Mouse (Mus musculus) embryonic facial prominence, embryonic 15.5 days (tissue): ENCODE results near the gene Ccdc63. TPM values are rescaled to one million over a fixed set of nuclear protein-coding genes. Genes with fewer than 3 reads are reported as not detected.
A peak's percentile ranks its signal among the peaks of the same experiment; 100 is the strongest.

ENCODE experiments used
- ATAC-seq: fragments of 200-750 bp; cut with Nextera tagmentation; 2 replicates; pipeline ENCODE4 v1.8.0; 2017; ENCODE audit warnings: low read depth, moderate TSS enrichment; ENCODE audit not compliant: insufficient number of reproducible peaks, low FRiP score, low TSS enrichment
- H3K27ac ChIP-seq: fragments of 300-500 bp; sonication (generic); replicated peaks from 2 replicates; pipeline ENCODE4 v1.5.1; 2015; ENCODE audit warnings: mild to moderate bottlenecking, inconsistent platforms
- H3K27me3 ChIP-seq: fragments of 300-500 bp; sonication (generic); 2 replicates; pipeline ENCODE4 v1.6.1; 2015; ENCODE audit warnings: inconsistent platforms
- H3K36me3 ChIP-seq: fragments of 300-500 bp; sonication (generic); 2 replicates; pipeline ENCODE4 v1.6.1; 2015; ENCODE audit warnings: mild to moderate bottlenecking, inconsistent platforms
- H3K4me1 ChIP-seq: fragments of 300-500 bp; sonication (generic); 2 replicates; pipeline ENCODE4 v1.6.1; 2015; ENCODE audit warnings: inconsistent platforms
- H3K4me2 ChIP-seq: fragments of 300-500 bp; sonication (generic); replicated peaks from 2 replicates; pipeline ENCODE4 v1.6.1; 2015; ENCODE audit warnings: mild to moderate bottlenecking, inconsistent platforms
- H3K4me3 ChIP-seq: fragments of 300-500 bp; sonication (generic); replicated peaks from 2 replicates; pipeline ENCODE4 v1.5.1; 2015; ENCODE audit warnings: mild to moderate bottlenecking, inconsistent platforms
- H3K9ac ChIP-seq: fragments of 300-500 bp; sonication (generic); 2 replicates; pipeline ENCODE4 v1.6.1; 2015; ENCODE audit warnings: inconsistent platforms
- H3K9me3 ChIP-seq: fragments of 300-500 bp; sonication (generic); replicated peaks from 2 replicates; pipeline ENCODE4 v1.6.1; 2016; ENCODE audit warnings: inconsistent platforms
- WGBS: fragments of 180-500 bp; shearing (Covaris S2); methylation state at CpG from one replicate; pipeline ENCODE4 v1.1.7; 2015; 5-methylcytosine and 5-hydroxymethylcytosine counted together
- polyA plus RNA-seq: library from polyadenylated mRNA; unstranded; fragments of >200 nt; fragmentation: Nextera tagmentation; extraction: Ambion mirVana; gene quantifications from 2 replicates; pipeline ENCODE4 v1.2.1, GENCODE M21; 2015

The Ccdc63 gene
- polyA plus RNA-seq, 1 experiment from 2014 or later, result 0.24 TPM

GRCm38 (mm10) chr5:122115266-122115763 lies 25.3 kb downstream of the Ccdc63 start:
- Histone ChIP-seq H3K4me2 (no peak overlapping the region), H3K27ac (no peak overlapping the region), H3K9me3 (no peaks in the 10 kb centered on the region), H3K36me3 (no peaks in the 10 kb centered on the region), H3K4me3 (no peak overlapping the region), H3K9ac (no peak overlapping the region), H3K27me3 (no peaks in the 10 kb centered on the region), H3K4me1 (0 out of 2 replicates have a peak, but pooled peaks cover 4% of the 10 kb centered on the region)
- ATAC-seq, result no peak
- 92% methylated on average over 9 of the region's 9 CpGs for WGBS

GRCm38 (mm10) chr5:122114176-122114575 lies 26.4 kb downstream of the Ccdc63 start:
- no peak overlapping the region for H3K27ac ChIP-seq
- no peak overlapping the region for H3K4me2 ChIP-seq
- no peak overlapping the region for H3K4me3 ChIP-seq
- H3K4me1 ChIP-seq, result 0 out of 2 replicates have a peak, but pooled peaks cover 4% of the 10 kb centered on the region
- H3K9me3 ChIP-seq, result no peaks in the 10 kb centered on the region
- H3K9ac ChIP-seq, result no peak overlapping the region
- no peaks in the 10 kb centered on the region for H3K27me3 ChIP-seq
- no peaks in the 10 kb centered on the region for H3K36me3 ChIP-seq
- 1% methylated on average over 2 of the region's 2 CpGs for WGBS
- ATAC-seq, result 0 out of 2 replicates have a peak, but pooled peaks have one; percentile 31

- no peak overlapping the region for H3K9ac ChIP-seq
- no peak overlapping the region for H3K4me3 ChIP-seq
- H3K27me3 ChIP-seq, result no peaks in the 10 kb centered on the region
- WGBS, result 72% methylated on average over 7 of the region's 7 CpGs
- no peak overlapping the region for H3K4me2 ChIP-seq
- H3K4me1 ChIP-seq, result 0 out of 2 replicates have a peak, but pooled peaks cover 4% of the 10 kb centered on the region
- no peak for ATAC-seq
- H3K27ac ChIP-seq, result no peak overlapping the region
- no peaks in the 10 kb centered on the region for H3K9me3 ChIP-seq
- no peaks in the 10 kb centered on the region for H3K36me3 ChIP-seq
Observed at GRCm38 (mm10) chr5:122113450-122113849, 27.2 kb downstream of the Ccdc63 start.

GRCm38 (mm10) chr5:122111933-122112248 lies 28.7 kb downstream of the Ccdc63 start:
- Histone ChIP-seq H3K4me2 (no peak overlapping the region), H3K27ac (no peak overlapping the region), H3K4me3 (no peak overlapping the region), H3K4me1 (0 out of 2 replicates have a peak, but pooled peaks cover 4% of the 10 kb centered on the region), H3K9me3 (no peaks in the 10 kb centered on the region), H3K36me3 (no peaks in the 10 kb centered on the region), H3K9ac (no peak overlapping the region), H3K27me3 (no peaks in the 10 kb centered on the region)
- 48% methylated on average over 4 of the region's 4 CpGs for WGBS
- ATAC-seq, result no peak

DNA sequence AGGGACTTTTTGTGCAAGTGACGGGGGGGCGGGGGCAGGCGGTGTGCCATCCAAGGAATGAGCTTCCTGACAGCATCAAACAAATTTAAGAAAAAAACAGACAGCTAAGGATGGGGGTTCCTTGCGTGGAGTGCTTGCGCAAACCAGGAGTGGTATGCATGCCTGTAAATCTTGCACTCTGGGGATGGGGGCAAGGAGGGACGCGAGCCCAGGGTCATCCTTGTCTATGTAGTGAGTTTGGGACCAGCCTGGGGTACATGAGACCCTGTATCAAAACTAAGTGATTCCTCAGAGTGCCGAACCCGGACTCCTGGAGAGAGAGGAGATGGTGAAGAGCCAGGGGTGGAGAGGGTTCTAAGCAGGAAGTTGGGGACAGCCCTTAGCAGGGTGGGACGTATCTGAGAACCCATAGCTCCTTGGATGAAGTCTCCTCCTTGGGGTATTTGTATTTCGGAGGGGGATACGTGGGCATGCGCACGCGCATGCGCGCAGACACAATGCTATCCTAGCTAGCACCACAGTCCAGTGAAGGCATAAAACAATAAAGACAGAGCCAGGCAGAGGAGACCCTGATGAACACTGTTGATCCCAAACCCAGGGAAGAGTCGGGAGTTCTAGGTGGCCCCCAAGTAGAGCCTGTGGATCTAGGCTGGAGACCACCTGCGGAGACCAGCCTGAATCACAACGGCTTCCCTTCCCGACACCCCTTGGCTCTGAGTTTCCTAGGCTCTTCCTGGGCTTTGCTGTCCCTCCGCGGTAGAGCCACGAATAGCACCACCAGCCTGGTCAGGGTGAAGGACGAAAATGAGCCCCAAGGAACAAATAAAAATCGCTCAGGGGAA lies 29.3 kb downstream of the Ccdc63 start:
- no peak overlapping the region for H3K9ac ChIP-seq
- no peak for ATAC-seq
- 0 out of 2 replicates have a peak, but pooled peaks cover 4% of the 10 kb centered on the region for H3K4me1 ChIP-seq
- no peak overlapping the region for H3K27ac ChIP-seq
- H3K27me3 ChIP-seq, result no peaks in the 10 kb centered on the region
- no peaks in the 10 kb centered on the region for H3K36me3 ChIP-seq
- WGBS, result 64% methylated on average over 26 of the region's 26 CpGs
- H3K4me3 ChIP-seq, result no peak overlapping the region
- H3K4me2 ChIP-seq, result no peak overlapping the region
- no peaks in the 10 kb centered on the region for H3K9me3 ChIP-seq

DNA sequence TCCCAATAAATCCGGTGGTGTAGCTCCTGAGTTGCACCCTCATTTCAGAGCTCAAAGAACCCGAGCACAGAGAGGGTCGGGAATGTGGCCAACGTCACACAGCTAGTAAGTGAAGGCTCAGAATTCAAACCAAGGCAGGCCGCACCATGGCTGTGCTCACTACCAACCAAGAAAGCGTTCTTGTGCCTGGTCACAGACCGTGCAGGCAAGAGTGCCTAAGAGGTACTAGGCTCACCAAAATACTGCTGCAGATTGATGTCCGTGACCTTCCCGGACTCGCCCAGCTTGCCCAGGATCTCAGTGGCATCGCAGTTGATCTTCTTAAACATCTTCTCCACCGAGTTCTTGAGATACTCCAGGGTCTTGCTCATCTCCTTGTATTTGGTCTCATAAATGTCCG lies 30.0 kb downstream of the Ccdc63 start:
- Histone ChIP-seq H3K9ac (no peak overlapping the region), H3K4me1 (0 out of 2 replicates have a peak, but pooled peaks cover 4% of the 10 kb centered on the region), H3K27ac (no peak overlapping the region), H3K36me3 (no peaks in the 10 kb centered on the region), H3K9me3 (no peaks in the 10 kb centered on the region), H3K4me3 (no peak overlapping the region), H3K27me3 (no peaks in the 10 kb centered on the region), H3K4me2 (no peak overlapping the region)
- WGBS, result 90% methylated on average over 13 of the region's 13 CpGs
- ATAC-seq, result no peak

GRCm38 (mm10) chr5:122109325-122110060 lies 31.1 kb downstream of the Ccdc63 start:
- 45% methylated on average over 16 of the region's 16 CpGs for WGBS
- Histone ChIP-seq H3K9me3 (no peaks in the 10 kb centered on the region), H3K4me2 (no peak overlapping the region), H3K4me3 (no peak overlapping the region), H3K27me3 (no peaks in the 10 kb centered on the region), H3K36me3 (no peaks in the 10 kb centered on the region), H3K9ac (no peak overlapping the region), H3K27ac (no peak overlapping the region), H3K4me1 (0 out of 2 replicates have a peak, but pooled peaks cover 4% of the 10 kb centered on the region)
- no peak for ATAC-seq

DNA sequence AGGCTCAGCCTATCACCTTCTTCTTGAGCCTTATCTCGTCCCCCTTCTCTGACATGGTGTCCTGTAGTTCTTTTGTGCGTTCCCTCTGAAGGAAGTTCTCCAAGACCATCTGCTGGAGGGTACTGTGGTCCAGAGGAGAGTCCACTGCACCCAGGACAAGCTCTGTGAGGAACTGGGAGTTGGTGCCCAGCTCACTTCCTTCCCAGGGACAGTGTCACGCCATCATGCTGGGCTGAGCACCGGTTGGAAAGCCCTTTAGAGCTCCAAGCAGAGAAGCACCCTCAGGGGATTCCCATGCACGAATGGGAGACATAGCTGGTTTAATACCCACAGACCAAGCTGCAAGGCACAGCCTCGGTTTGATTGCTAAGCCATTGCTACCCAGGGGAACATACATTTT lies 32.5 kb downstream of the Ccdc63 start:
- ATAC-seq, result no peak
- Histone ChIP-seq H3K36me3 (no peaks in the 10 kb centered on the region), H3K9me3 (no peaks in the 10 kb centered on the region), H3K4me1 (0 out of 2 replicates have a peak, but pooled peaks cover 4% of the 10 kb centered on the region), H3K4me3 (no peak overlapping the region), H3K9ac (no peak overlapping the region), H3K4me2 (no peak overlapping the region), H3K27ac (no peak overlapping the region), H3K27me3 (no peaks in the 10 kb centered on the region)
- WGBS, result 65% methylated on average over 6 of the region's 6 CpGs

DNA sequence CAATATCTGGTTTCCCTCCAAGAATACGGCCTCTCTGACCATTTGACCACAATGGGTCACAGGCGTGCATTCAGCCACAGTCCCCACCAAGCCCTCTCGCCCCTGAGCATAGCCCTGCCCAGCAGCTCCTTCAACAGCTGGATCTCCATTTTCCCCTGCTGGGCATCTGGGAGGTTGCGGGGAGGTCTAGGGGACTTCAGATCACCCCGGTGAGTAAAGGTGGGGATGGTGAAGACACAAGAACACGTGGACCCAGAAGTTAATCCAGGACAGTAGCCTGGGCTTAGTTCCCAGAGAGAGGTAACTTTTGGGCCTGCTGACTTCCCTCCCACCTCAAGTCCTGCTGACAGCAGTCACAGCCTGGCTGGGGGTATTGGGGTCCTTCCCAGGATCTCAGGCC lies 34.4 kb downstream of the Ccdc63 start:
- Histone ChIP-seq H3K9me3 (no peaks in the 10 kb centered on the region), H3K4me3 (no peak overlapping the region), H3K4me2 (no peak overlapping the region), H3K4me1 (no peaks in the 10 kb centered on the region), H3K27me3 (peaks cover 6% of the 10 kb centered on the region), H3K9ac (no peak overlapping the region), H3K36me3 (no peaks in the 10 kb centered on the region), H3K27ac (no peak overlapping the region)
- ATAC-seq, result no peak
- 77% methylated on average over 6 of the region's 6 CpGs for WGBS

DNA sequence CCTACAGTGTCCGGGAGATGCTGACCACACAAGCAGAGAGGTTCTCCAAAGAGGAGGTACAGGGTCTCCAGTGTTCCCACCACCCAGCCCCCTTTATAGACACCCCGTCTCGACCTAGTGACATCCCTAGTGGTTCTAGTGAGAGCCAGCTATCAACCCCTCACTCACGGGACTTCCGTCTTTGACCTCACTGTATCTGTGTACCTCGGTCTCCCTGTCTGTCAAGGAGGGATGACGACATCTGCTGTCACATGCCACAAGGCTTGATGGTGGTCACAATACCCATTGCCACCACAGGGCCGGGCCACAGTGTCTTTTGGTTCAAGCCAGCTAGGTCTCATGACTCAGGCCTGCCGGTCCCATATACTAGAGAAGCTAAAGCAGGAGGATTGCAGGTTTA lies 35.6 kb downstream of the Ccdc63 start:
- no peak for ATAC-seq
- H3K4me3 ChIP-seq, result no peak overlapping the region
- peaks cover 10% of the 10 kb centered on the region for H3K27me3 ChIP-seq
- no peak overlapping the region for H3K9ac ChIP-seq
- 88% methylated on average over 9 of the region's 9 CpGs for WGBS
- H3K27ac ChIP-seq, result no peak overlapping the region
- no peaks in the 10 kb centered on the region for H3K9me3 ChIP-seq
- H3K36me3 ChIP-seq, result no peaks in the 10 kb centered on the region
- no peaks in the 10 kb centered on the region for H3K4me1 ChIP-seq
- no peak overlapping the region for H3K4me2 ChIP-seq

DNA sequence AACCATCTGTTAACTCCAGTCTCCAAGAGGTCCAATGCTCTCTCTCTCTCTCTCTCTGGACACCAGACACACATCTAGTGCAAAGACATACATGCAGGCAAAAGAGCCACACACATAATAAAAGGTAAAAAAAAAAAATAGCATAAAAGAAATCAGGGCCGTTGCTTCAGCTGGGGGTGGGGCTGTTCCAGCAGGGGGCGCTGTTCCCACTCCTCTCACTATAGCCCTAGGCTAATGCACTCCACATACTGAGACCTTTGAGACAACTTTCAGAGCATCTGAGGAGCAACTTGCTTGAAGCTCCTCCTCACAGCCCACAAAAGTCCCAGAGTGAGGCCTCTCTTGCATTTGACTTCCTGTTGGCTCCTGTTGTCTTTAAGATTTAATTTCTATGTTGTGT lies 36.4 kb downstream of the Ccdc63 start:
- H3K36me3 ChIP-seq, result no peaks in the 10 kb centered on the region
- peaks cover 10% of the 10 kb centered on the region for H3K27me3 ChIP-seq
- no peaks in the 10 kb centered on the region for H3K4me1 ChIP-seq
- no peak for ATAC-seq
- H3K27ac ChIP-seq, result no peak overlapping the region
- no peak overlapping the region for H3K4me3 ChIP-seq
- WGBS, result 24% methylated on average over 2 of the region's 2 CpGs
- H3K9me3 ChIP-seq, result no peaks in the 10 kb centered on the region
- H3K4me2 ChIP-seq, result no peak overlapping the region
- H3K9ac ChIP-seq, result no peak overlapping the region
